Mouse (Mus musculus) olfactory bulb, adult 2 months (tissue): ENCODE measurements around the gene Calcr.

ENCODE experiments used
- CTCF ChIP-seq: fragments of 200-500 bp; IDR thresholded peaks from 2 replicates; pipeline ENCODE4 v1.5.1; 2012; ENCODE audit warnings: low read depth, mild to moderate bottlenecking, low read length, moderate library complexity; ENCODE audit not compliant: insufficient read depth
- POLR2A ChIP-seq: fragments of 200-500 bp; IDR thresholded peaks from 2 replicates; pipeline ENCODE4 v1.6.1; 2012; ENCODE audit warnings: mild to moderate bottlenecking, low read depth, low read length, moderate library complexity; ENCODE audit not compliant: insufficient read depth

DNA sequence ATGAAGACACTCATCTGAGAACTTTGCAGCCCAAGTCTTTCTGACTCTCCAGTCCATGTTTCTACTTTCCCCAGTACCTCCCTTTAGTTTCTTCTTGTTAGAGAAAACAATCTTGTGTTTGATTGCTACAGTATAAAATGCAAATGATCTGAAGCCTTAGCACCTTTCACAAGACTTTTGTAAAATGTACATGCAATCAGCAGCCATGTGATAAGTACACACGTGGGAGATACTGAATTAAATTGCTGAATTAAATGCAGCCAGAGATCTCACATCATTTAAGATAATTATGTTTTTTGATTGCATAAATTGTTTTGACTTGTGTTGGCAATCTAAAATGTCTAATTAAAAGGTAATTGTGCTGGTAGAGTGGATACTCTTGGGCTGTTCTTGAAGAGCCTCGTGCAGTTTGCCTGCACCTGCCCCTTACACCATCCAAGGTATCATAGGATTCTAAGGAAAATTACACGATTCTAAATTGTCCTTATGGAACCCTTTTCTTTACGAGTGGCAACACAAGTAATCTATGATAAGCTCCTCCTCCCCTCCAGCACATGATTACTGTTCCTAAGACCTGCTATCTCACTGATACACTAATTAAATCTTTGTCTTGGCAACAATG, 34.2 kb downstream of the Calcr start:
- TF ChIP-seq POLR2A = no peak
- TF ChIP-seq CTCF = no peak
